Mouse (Mus musculus) bone marrow macrophage, adult 2 months (primary cell): Measurements from ENCODE around the gene Cadm1.

ENCODE experiments used
- CTCF ChIP-seq: IDR thresholded peaks from 2 replicates; pipeline ENCODE4 v1.5.1; 2012; ENCODE audit warnings: low read depth, mild to moderate bottlenecking, low read length, moderate library complexity
- POLR2A ChIP-seq: IDR thresholded peaks from 2 replicates; pipeline ENCODE4 v1.6.1; 2012; ENCODE audit warnings: mild to moderate bottlenecking, low read depth, low read length, borderline replicate concordance

- TF ChIP-seq POLR2A: no peak
- no peak for TF ChIP-seq CTCF
These were observed 197.6 kb downstream of the Cadm1 start for GRCm38 (mm10) chr9:47727611-47728010.
